Mouse (Mus musculus): ENCODE data around the gene Ccnf.

DNA sequence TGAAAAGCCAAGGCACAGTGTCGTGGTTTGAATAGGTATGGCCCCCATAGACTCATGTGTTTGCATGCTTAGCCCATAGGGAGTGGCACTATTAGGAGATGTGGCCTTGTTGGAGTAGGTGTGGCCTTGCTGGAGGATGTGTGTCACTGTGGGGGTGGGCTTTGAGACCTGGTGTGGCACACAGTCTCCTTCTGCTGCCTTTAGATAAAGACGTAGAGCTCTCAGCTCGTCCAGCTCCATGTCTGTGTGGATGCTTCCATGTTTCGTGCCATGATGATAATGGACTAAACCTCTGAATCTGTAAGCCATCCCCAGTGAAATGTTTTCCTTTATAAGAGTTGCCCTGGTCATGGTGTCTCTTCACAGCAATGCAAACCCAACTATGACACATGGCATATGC, 28.6 kb upstream of the Ccnf start:
- TF ChIP-seq POLR2A (IDR thresholded peaks at IDR 0.05; ENCODE audit: control insufficient read depth, low read depth, low read length) (no peak), CTCF (IDR thresholded peaks at IDR 0.05; ENCODE audit: control insufficient read depth, insufficient read depth, insufficient replicate concordance, low read depth, low read length) (no peak)

Measured in testis, adult 2 months (tissue).